Mouse (Mus musculus) forebrain, embryonic 11.5 days (tissue): ENCODE results near the gene Psme2. TPM values are rescaled to one million over a fixed set of nuclear protein-coding genes. Genes with fewer than 3 reads are reported as not detected.
A peak's percentile ranks its signal among the peaks of the same experiment; 100 is the strongest.

Experiments
- ATAC-seq: fragments of 200-750 bp; cut with Nextera tagmentation; replicated peaks from 2 replicates; pipeline ENCODE4 v1.8.0; 2017; ENCODE audit warnings: moderate TSS enrichment; ENCODE audit not compliant: low FRiP score
- DNase-seq: peaks from one replicate; pipeline ENCODE4 v3.0.0-alpha.2; 2017; ENCODE audit warnings: low spot score
- H3K27ac ChIP-seq: fragments of 300-500 bp; sonication (generic); 2 replicates; pipeline ENCODE4 v1.5.1; 2014; ENCODE audit warnings: low read depth, low read length
- H3K27me3 ChIP-seq: fragments of 300-500 bp; sonication (generic); 2 replicates; pipeline ENCODE4 v1.6.1; 2014; ENCODE audit warnings: mild to moderate bottlenecking, low read length, mixed read lengths; ENCODE audit not compliant: control insufficient read depth, insufficient read depth
- H3K36me3 ChIP-seq: fragments of 300-500 bp; sonication (generic); 2 replicates; pipeline ENCODE4 v1.6.1; 2014; ENCODE audit warnings: mild to moderate bottlenecking, low read length, moderate library complexity, mixed read lengths; ENCODE audit not compliant: control insufficient read depth, insufficient read depth
- H3K4me1 ChIP-seq: fragments of 300-500 bp; sonication (generic); replicated peaks from 2 replicates; pipeline ENCODE4 v1.6.1; 2014; ENCODE audit warnings: low read length, mixed read lengths; ENCODE audit not compliant: control insufficient read depth, insufficient read depth
- H3K4me2 ChIP-seq: fragments of 300-500 bp; sonication (generic); 2 replicates; pipeline ENCODE4 v1.6.1; 2014; ENCODE audit warnings: low read depth, mild to moderate bottlenecking, low read length, moderate library complexity, mixed read lengths; ENCODE audit not compliant: severe bottlenecking
- H3K4me3 ChIP-seq: fragments of 300-500 bp; sonication (generic); 2 replicates; pipeline ENCODE4 v1.5.1; 2014; ENCODE audit warnings: low read depth, low read length
- H3K9ac ChIP-seq: fragments of 300-500 bp; sonication (generic); 2 replicates; pipeline ENCODE4 v1.6.1; 2014; ENCODE audit warnings: low read length
- H3K9me3 ChIP-seq: fragments of 300-500 bp; sonication (generic); 2 replicates; pipeline ENCODE4 v1.6.1; 2016; ENCODE audit warnings: low read length, mixed read lengths; ENCODE audit not compliant: control insufficient read depth
- WGBS: fragments of 180-500 bp; shearing (Covaris S2); extraction: QIAGEN DNeasy Blood & Tissue Kit; methylation state at CpG from one replicate; pipeline ENCODE4 v1.1.7; 2014; 5-methylcytosine and 5-hydroxymethylcytosine counted together
- polyA plus RNA-seq: library from polyadenylated mRNA; unstranded; fragments of >200 nt; fragmentation: Nextera tagmentation; extraction: Ambion mirVana; gene quantifications from 2 replicates; pipeline ENCODE4 v1.2.1, GENCODE M21; 2014

Psme2 gene
- polyA plus RNA-seq, 1 experiment from 2014 or later: 187 TPM

DNA sequence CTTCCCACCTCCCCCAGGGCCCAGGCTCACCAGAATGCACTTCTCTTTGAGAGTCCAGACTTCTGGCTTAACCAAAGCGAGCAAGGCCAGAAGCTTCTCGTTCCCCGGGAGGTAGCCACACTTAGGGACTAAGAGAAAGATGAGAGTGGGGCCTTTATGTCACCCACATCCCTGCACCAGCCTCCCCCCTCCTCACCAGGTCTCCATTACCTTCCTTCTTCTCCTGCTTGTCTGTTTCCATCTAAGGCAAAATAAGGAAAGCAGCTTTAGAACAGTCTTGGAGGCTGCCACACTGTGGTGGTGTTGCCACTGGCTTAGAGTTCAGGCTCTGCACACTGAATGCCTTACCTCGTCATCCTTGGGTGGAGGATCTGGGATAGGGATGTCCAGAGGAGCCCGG lies 1.6 kb downstream of the Psme2 start:
- DNase-seq: no peak
- Histone ChIP-seq H3K4me1 (peaks cover 16% of the 10 kb centered on the region; the same call in 1 of the 2 replicates), H3K36me3 (no peaks in the 10 kb centered on the region; the same call in 1 of the 2 replicates), H3K4me2 (no peak overlapping the region), H3K9ac (no peak overlapping the region), H3K9me3 (no peaks in the 10 kb centered on the region), H3K27ac (no peak overlapping the region), H3K4me3 (no peak overlapping the region), H3K27me3 (no peaks in the 10 kb centered on the region; the same call in 1 of the 2 replicates)
- 88% methylated on average over 5 of the region's 5 CpGs for WGBS
- ATAC-seq: no peak

DNA sequence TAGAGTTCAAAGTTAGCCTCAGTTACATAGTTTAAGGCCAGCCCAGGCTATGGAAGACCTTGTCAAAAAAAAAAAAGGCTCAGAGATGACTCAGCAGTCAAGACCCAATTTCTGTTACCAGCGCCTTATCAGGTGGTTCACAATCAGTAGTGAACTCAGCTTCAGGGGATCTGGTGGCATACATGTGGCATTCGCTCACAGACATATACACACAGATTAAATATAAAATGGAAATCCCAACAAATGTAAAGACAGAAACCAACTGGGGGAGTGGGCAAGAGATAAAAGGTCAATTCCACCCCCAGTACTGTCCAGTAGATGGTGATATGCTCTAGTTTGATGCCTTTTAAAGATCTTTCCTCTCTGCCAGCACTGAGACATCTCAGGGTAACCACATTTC lies 4.8 kb downstream of the Psme2 start:
- no peak overlapping the region for H3K4me2 ChIP-seq
- peaks cover 9% of the 10 kb centered on the region; the same call in 1 of the 2 replicates for H3K4me1 ChIP-seq
- H3K9me3 ChIP-seq: no peaks in the 10 kb centered on the region
- no peak overlapping the region for H3K9ac ChIP-seq
- no peaks in the 10 kb centered on the region; the same call in 1 of the 2 replicates for H3K27me3 ChIP-seq
- ATAC-seq (no peak), DNase-seq (no peak)
- H3K27ac ChIP-seq: no peak overlapping the region
- H3K4me3 ChIP-seq: no peak overlapping the region
- no peaks in the 10 kb centered on the region; the same call in 1 of the 2 replicates for H3K36me3 ChIP-seq
- WGBS: 92% methylated on average over 2 of the region's 2 CpGs

GRCm38 (mm10) chr14:55585566-55585960 lies 5.3 kb downstream of the Psme2 start:
- 56% methylated on average over 6 of the region's 6 CpGs for WGBS
- no peak overlapping the region for H3K4me3 ChIP-seq
- ATAC-seq: no peak

DNA sequence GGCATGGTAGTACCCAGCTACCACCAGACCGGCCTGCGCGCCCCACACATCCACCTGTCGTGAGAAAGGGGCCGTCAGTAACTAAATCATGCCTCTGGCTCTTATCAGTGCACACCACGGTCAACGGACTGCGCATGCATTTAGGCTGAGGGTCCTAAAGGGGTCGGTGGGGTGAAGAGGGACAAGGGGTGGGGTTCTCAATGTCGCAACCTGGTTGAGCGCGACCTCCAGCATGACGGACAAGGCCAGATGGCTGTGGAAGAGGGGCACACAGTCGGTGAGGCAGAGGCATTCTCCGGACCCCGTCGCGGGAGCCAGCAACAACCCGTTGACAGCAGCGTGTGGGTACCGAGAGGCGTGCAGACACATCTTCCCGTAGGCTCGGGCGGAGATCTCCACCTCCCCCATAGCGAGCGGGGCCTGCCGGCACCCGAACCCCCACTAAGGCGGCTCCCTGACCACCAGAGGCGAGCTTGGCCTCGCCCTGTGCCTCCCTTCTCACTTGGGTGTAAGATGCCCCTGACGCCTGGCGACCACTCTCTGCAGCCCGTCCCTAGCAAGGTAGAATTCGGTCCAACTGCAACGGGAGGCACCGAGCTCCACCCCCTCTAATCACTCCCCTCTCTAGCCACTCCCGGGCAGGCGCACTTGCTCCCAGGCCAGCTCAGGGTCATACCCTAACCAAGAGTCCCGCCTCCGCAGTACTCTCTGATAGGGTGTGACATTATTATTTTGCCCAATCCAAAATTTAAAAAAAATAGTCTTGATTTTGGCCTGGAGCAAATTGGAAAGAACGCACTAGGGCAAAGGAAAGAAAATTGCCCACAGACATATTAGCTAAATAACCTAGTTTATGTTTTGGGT lies 6.0 kb downstream of the Psme2 start, which contains the start of gene Emc9:
Gene Emc9 (minus strand): TSS at position 601 of the 864 bp plus-strand sequence.
- Histone ChIP-seq H3K9ac (peak within 1 kb of the TSS; percentile 60), H3K36me3 (no peaks in the 10 kb centered on the region; the same call in 1 of the 2 replicates), H3K9me3 (no peaks in the 10 kb centered on the region), H3K4me3 (peak within 1 kb of the TSS; percentile 35), H3K4me1 (peaks cover 4% of the 10 kb centered on the region; the same call in 1 of the 2 replicates), H3K4me2 (peak within 1 kb of the TSS; percentile 75), H3K27me3 (no peaks in the 10 kb centered on the region; the same call in 1 of the 2 replicates), H3K27ac (no peak within 1 kb of the TSS)
- peak; percentile 62 for DNase-seq
- peak; percentile 63; the same call in 1 of the 2 replicates for ATAC-seq
- 2% methylated on average over 43 of the region's 43 CpGs for WGBS

More at GRCm38 (mm10) chr14:55585566-55585960, 5.3 kb downstream of the Psme2 start:
- Histone ChIP-seq H3K9me3 (no peaks in the 10 kb centered on the region), H3K4me1 (peaks cover 9% of the 10 kb centered on the region; the same call in 1 of the 2 replicates), H3K27me3 (no peaks in the 10 kb centered on the region; the same call in 1 of the 2 replicates), H3K27ac (no peak overlapping the region), H3K4me2 (no peak overlapping the region), H3K36me3 (no peaks in the 10 kb centered on the region; the same call in 1 of the 2 replicates), H3K9ac (no peak overlapping the region)
- DNase-seq: no peak

DNA sequence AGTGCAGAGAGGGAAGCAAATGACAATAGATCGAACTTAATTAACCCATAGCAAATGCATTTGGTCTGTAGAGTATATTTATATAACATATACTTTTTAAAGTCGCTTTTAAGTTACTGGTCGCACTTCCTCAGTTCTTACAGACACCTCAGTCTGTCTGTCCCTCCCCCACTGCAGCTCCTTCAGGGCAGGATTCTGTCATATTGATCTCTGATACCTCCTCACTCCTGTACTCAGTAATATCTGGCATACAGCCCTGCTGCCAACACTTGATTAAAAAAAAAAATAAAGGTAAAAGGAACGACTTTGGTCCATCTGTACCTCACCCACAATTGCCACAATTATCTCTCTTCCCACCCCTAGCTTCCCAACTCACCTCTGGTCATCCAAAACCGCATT lies 6.6 kb downstream of the Psme2 start:
- Histone ChIP-seq H3K9ac (peak overlapping the region; percentile 60), H3K9me3 (no peaks in the 10 kb centered on the region), H3K4me3 (peak overlapping the region; percentile 35), H3K4me2 (peak overlapping the region; percentile 75), H3K27ac (no peak overlapping the region), H3K36me3 (no peaks in the 10 kb centered on the region; the same call in 1 of the 2 replicates), H3K27me3 (no peaks in the 10 kb centered on the region; the same call in 1 of the 2 replicates), H3K4me1 (peaks cover 2% of the 10 kb centered on the region; the same call in 1 of the 2 replicates)
- 37% methylated on average over 5 of the region's 5 CpGs for WGBS
- DNase-seq: no peak
- ATAC-seq: 0 out of 2 replicates have a peak, but pooled peaks have one; percentile 9

DNA sequence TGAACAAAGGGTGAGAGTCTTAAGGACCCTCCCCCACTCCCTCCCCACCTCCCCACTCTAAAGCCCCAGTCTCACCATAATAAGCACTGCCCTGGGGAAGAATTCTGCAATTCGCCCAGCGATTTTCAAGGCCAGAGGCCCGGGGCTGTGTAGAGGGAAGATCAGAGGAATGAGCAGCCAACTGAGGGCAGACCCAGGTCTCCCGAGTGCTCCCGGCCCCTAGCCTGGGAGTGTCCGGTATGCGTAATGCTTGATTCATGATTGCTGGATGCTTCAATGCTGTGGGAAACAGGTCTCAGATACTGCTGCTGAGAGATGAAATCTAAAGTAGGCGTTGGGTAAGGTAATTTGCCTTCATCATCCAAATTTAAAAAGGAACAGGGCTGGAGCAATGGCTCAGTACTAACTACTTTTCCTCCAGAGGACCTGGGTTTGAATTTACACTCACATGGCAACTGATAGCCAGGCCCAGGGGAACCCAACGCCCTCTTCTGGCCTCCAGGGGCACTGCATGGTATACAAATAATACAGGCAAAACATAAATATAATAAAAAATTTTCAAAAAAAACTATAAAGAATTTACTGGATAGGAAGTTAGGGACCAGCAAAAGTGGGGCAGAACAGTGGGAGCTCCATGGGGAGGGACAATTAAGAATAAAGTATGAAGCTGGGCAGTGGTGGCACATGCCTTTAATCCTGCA lies 8.8 kb downstream of the Psme2 start:
- H3K4me3 ChIP-seq: no peak overlapping the region
- H3K4me1 ChIP-seq: peaks cover 2% of the 10 kb centered on the region; the same call in 1 of the 2 replicates
- H3K36me3 ChIP-seq: no peaks in the 10 kb centered on the region; the same call in 1 of the 2 replicates
- DNase-seq: no peak
- no peak overlapping the region for H3K4me2 ChIP-seq
- no peaks in the 10 kb centered on the region for H3K9me3 ChIP-seq
- 70% methylated on average over 9 of the region's 9 CpGs for WGBS
- H3K27me3 ChIP-seq: no peaks in the 10 kb centered on the region; the same call in 1 of the 2 replicates
- H3K27ac ChIP-seq: no peak overlapping the region
- H3K9ac ChIP-seq: no peak overlapping the region
- no peak for ATAC-seq

- WGBS: 96% methylated on average over 16 of the region's 16 CpGs
- Histone ChIP-seq H3K27me3 (no peaks in the 10 kb centered on the region; the same call in 1 of the 2 replicates), H3K4me2 (no peak overlapping the region), H3K36me3 (no peaks in the 10 kb centered on the region; the same call in 1 of the 2 replicates), H3K27ac (no peak overlapping the region), H3K4me3 (no peak overlapping the region), H3K9ac (no peak overlapping the region), H3K4me1 (peaks cover 2% of the 10 kb centered on the region; the same call in 1 of the 2 replicates), H3K9me3 (no peaks in the 10 kb centered on the region)
- no peak for DNase-seq
- ATAC-seq: no peak
Measured at GRCm38 (mm10) chr14:55580731-55581130, 10.2 kb downstream of the Psme2 start.
